Mouse (Mus musculus) adipocyte (in vitro differentiated cells): Measurements from ENCODE around the gene H2al1a.

Source experiments
- DNase-seq: peaks from one replicate; pipeline ENCODE4 v3.0.0-alpha.2; 2016; ENCODE audit warnings: low spot score

Gene H2al1a

GRCm38 (mm10) chrX:11345762-11346161 is 46.7 kb downstream of the H2al1a start:
- no peak for DNase-seq

- DNase-seq: no peak
These were observed 47.7 kb downstream of the H2al1a start for GRCm38 (mm10) chrX:11346756-11347155.
